Mouse (Mus musculus) forebrain, embryonic 10.5 days (tissue): ENCODE results near the gene Gm21954. TPM values are rescaled to one million over a fixed set of nuclear protein-coding genes. Genes with fewer than 3 reads are reported as not detected.

Source experiments
- DNase-seq: peaks from one replicate; pipeline ENCODE4 v3.0.0-alpha.2; 2017; ENCODE audit warnings: low spot score; ENCODE audit errors: extremely low spot score
- H3K27ac ChIP-seq: fragments of 300-500 bp; sonication (generic); 2 replicates; pipeline ENCODE4 v1.5.1; 2016; ENCODE audit warnings: mild to moderate bottlenecking
- H3K27me3 ChIP-seq: fragments of 300-500 bp; sonication (generic); 2 replicates; pipeline ENCODE4 v1.6.1; 2016; ENCODE audit warnings: mild to moderate bottlenecking; ENCODE audit not compliant: poor library complexity, severe bottlenecking
- H3K36me3 ChIP-seq: fragments of 300-500 bp; sonication (generic); replicated peaks from 2 replicates; pipeline ENCODE4 v1.6.1; 2016; ENCODE audit warnings: mild to moderate bottlenecking, moderate library complexity
- H3K4me1 ChIP-seq: fragments of 300-500 bp; sonication (generic); 2 replicates; pipeline ENCODE4 v1.6.1; 2016
- H3K4me3 ChIP-seq: fragments of 300-500 bp; sonication (generic); 2 replicates; pipeline ENCODE4 v1.5.1; 2016; ENCODE audit warnings: mild to moderate bottlenecking, moderate library complexity
- H3K9me3 ChIP-seq: fragments of 300-500 bp; sonication (generic); 2 replicates; pipeline ENCODE4 v1.6.1; 2016; ENCODE audit warnings: mild to moderate bottlenecking, moderate library complexity
- WGBS: fragments of 180-500 bp; shearing (Covaris S2); methylation state at CpG from one replicate; pipeline ENCODE4 v1.1.7; 2016; 5-methylcytosine and 5-hydroxymethylcytosine counted together
- polyA plus RNA-seq: library from polyadenylated mRNA; unstranded; fragments of >200 nt; fragmentation: Nextera tagmentation; extraction: Ambion mirVana; gene quantifications from 2 replicates; pipeline ENCODE4 v1.2.1, GENCODE M21; 2016

Gene Gm21954
- polyA plus RNA-seq, 1 experiment from 2014 or later = not detected

- Histone ChIP-seq H3K27ac (no peak overlapping the region), H3K27me3 (no peaks in the 10 kb centered on the region), H3K9me3 (no peaks in the 10 kb centered on the region), H3K4me1 (no peaks in the 10 kb centered on the region), H3K36me3 (no peaks in the 10 kb centered on the region; the same call in 1 of the 2 replicates), H3K4me3 (no peak overlapping the region)
- 82% methylated on average over 2 of the region's 2 CpGs for WGBS
- no peak for DNase-seq
Measured at GRCm38 (mm10) chr3:55452464-55452863, 19.5 kb downstream of the Gm21954 start.

GRCm38 (mm10) chr3:55451877-55452276 is 20.1 kb downstream of the Gm21954 start:
- Histone ChIP-seq H3K36me3 (no peaks in the 10 kb centered on the region; the same call in 1 of the 2 replicates), H3K4me1 (no peaks in the 10 kb centered on the region), H3K27ac (no peak overlapping the region), H3K9me3 (no peaks in the 10 kb centered on the region), H3K27me3 (no peaks in the 10 kb centered on the region), H3K4me3 (no peak overlapping the region)
- whole genome bisulfite sequencing = 82% methylated on average over 3 of the region's 3 CpGs
- no peak for DNase-seq

GRCm38 (mm10) chr3:55451035-55451434 is 21.0 kb downstream of the Gm21954 start:
- Histone ChIP-seq H3K27me3 (no peaks in the 10 kb centered on the region), H3K9me3 (no peaks in the 10 kb centered on the region), H3K27ac (no peak overlapping the region), H3K4me3 (no peak overlapping the region), H3K4me1 (no peaks in the 10 kb centered on the region), H3K36me3 (no peaks in the 10 kb centered on the region; the same call in 1 of the 2 replicates)
- no peak for DNase-seq
- 94% methylated on average over 14 of the region's 14 CpGs for whole genome bisulfite sequencing

GRCm38 (mm10) chr3:55449148-55449547 is 22.9 kb downstream of the Gm21954 start:
- Histone ChIP-seq H3K27me3 (no peaks in the 10 kb centered on the region), H3K4me1 (no peaks in the 10 kb centered on the region), H3K27ac (no peak overlapping the region), H3K36me3 (no peaks in the 10 kb centered on the region; the same call in 1 of the 2 replicates), H3K4me3 (no peak overlapping the region), H3K9me3 (no peaks in the 10 kb centered on the region)
- 92% methylated on average over 2 of the region's 2 CpGs for WGBS
- DNase-seq = no peak

- H3K36me3 ChIP-seq = no peaks in the 10 kb centered on the region; the same call in 1 of the 2 replicates
- no peaks in the 10 kb centered on the region for H3K4me1 ChIP-seq
- no peaks in the 10 kb centered on the region for H3K9me3 ChIP-seq
- H3K4me3 ChIP-seq = no peak overlapping the region
- WGBS = 88% methylated on average over 5 of the region's 5 CpGs
- DNase-seq = no peak
- no peak overlapping the region for H3K27ac ChIP-seq
- H3K27me3 ChIP-seq = no peaks in the 10 kb centered on the region
Measured at GRCm38 (mm10) chr3:55447486-55448460, 24.2 kb downstream of the Gm21954 start.

- no peaks in the 10 kb centered on the region for H3K9me3 ChIP-seq
- no peak overlapping the region for H3K4me3 ChIP-seq
- H3K4me1 ChIP-seq = no peaks in the 10 kb centered on the region
- H3K27me3 ChIP-seq = no peaks in the 10 kb centered on the region
- no peak for DNase-seq
- no peak overlapping the region for H3K27ac ChIP-seq
- H3K36me3 ChIP-seq = no peaks in the 10 kb centered on the region; the same call in 1 of the 2 replicates
- 89% methylated on average over 7 of the region's 7 CpGs for WGBS
Measured at GRCm38 (mm10) chr3:55446681-55447080, 25.3 kb downstream of the Gm21954 start.

- WGBS = 85% methylated on average over 2 of the region's 2 CpGs
- H3K36me3 ChIP-seq = no peaks in the 10 kb centered on the region
- no peaks in the 10 kb centered on the region for H3K4me1 ChIP-seq
Measured at GRCm38 (mm10) chr3:55443725-55444124, 28.3 kb downstream of the Gm21954 start.

GRCm38 (mm10) chr3:55443271-55443670 is 28.7 kb downstream of the Gm21954 start:
- 90% methylated on average over 8 of the region's 8 CpGs for WGBS
- H3K27me3 ChIP-seq = no peaks in the 10 kb centered on the region
- no peaks in the 10 kb centered on the region for H3K36me3 ChIP-seq
- H3K9me3 ChIP-seq = no peaks in the 10 kb centered on the region
- DNase-seq = no peak
- H3K4me3 ChIP-seq = no peak overlapping the region
- H3K4me1 ChIP-seq = no peaks in the 10 kb centered on the region
- H3K27ac ChIP-seq = no peak overlapping the region

More at GRCm38 (mm10) chr3:55443725-55444124, 28.3 kb downstream of the Gm21954 start:
- no peak overlapping the region for H3K27ac ChIP-seq
- H3K9me3 ChIP-seq = no peaks in the 10 kb centered on the region
- no peak for DNase-seq
- no peaks in the 10 kb centered on the region for H3K27me3 ChIP-seq
- no peak overlapping the region for H3K4me3 ChIP-seq

- Histone ChIP-seq H3K9me3 (no peaks in the 10 kb centered on the region), H3K36me3 (no peaks in the 10 kb centered on the region), H3K27me3 (no peaks in the 10 kb centered on the region), H3K27ac (no peak overlapping the region), H3K4me3 (no peak overlapping the region), H3K4me1 (no peaks in the 10 kb centered on the region)
- WGBS = 90% methylated on average over 11 of the region's 11 CpGs
- no peak for DNase-seq
Measured at GRCm38 (mm10) chr3:55442012-55442645, 29.9 kb downstream of the Gm21954 start.

- H3K27ac ChIP-seq = no peak overlapping the region
- no peaks in the 10 kb centered on the region for H3K9me3 ChIP-seq
- no peak for DNase-seq
- H3K4me1 ChIP-seq = no peaks in the 10 kb centered on the region
- no peaks in the 10 kb centered on the region for H3K36me3 ChIP-seq
- 83% methylated on average over 8 of the region's 8 CpGs for WGBS
- H3K4me3 ChIP-seq = no peak overlapping the region
- no peaks in the 10 kb centered on the region for H3K27me3 ChIP-seq
Measured at GRCm38 (mm10) chr3:55440342-55440741, 31.7 kb downstream of the Gm21954 start.

- no peak overlapping the region for H3K4me3 ChIP-seq
- DNase-seq = no peak
- H3K9me3 ChIP-seq = no peaks in the 10 kb centered on the region
- no peaks in the 10 kb centered on the region for H3K27me3 ChIP-seq
- no peaks in the 10 kb centered on the region for H3K4me1 ChIP-seq
- H3K27ac ChIP-seq = no peak overlapping the region
- 88% methylated on average over 7 of the region's 7 CpGs for WGBS
- H3K36me3 ChIP-seq = no peaks in the 10 kb centered on the region
Measured at GRCm38 (mm10) chr3:55438824-55439446, 33.1 kb downstream of the Gm21954 start.

GRCm38 (mm10) chr3:55434276-55434675 is 37.7 kb downstream of the Gm21954 start:
- no peak for DNase-seq
- 98% methylated on average over 1 of the region's 1 CpGs for WGBS
- H3K4me3 ChIP-seq = no peak overlapping the region
- no peaks in the 10 kb centered on the region for H3K4me1 ChIP-seq
- H3K36me3 ChIP-seq = no peaks in the 10 kb centered on the region
- H3K27me3 ChIP-seq = no peaks in the 10 kb centered on the region
- H3K9me3 ChIP-seq = no peaks in the 10 kb centered on the region
- H3K27ac ChIP-seq = no peak overlapping the region
